Mouse (Mus musculus): Measurements from ENCODE around the gene Gm9837.

Gm9837 gene

GRCm38 (mm10) chr11:53469968-53470695 lies at the start of gene Gm9837:
Gene Gm9837 (minus strand): TSS chr11:53470479.
- peak; percentile 75 for DNase-seq (ENCODE audit: low read depth, low spot score)

- DNase-seq (ENCODE audit: low read depth, low spot score) = peak; percentile 66
Measured at GRCm38 (mm10) chr11:53519207-53520121, 49.2 kb upstream of the Gm9837 start, which contains the start of gene Sept8. Gene Sept8 (plus strand): TSS chr11:53519257.

- peak; percentile 19 for DNase-seq (ENCODE audit: low read depth, low spot score)
Measured at GRCm38 (mm10) chr11:53518759-53519158, 48.5 kb upstream of the Gm9837 start.

GRCm38 (mm10) chr11:53516775-53517627 lies 46.7 kb upstream of the Gm9837 start:
- DNase-seq (ENCODE audit: low read depth, low spot score) = no peak

GRCm38 (mm10) chr11:53510351-53510750 lies 40.1 kb upstream of the Gm9837 start:
- no peak for DNase-seq (ENCODE audit: low read depth, low spot score)

- no peak for DNase-seq (ENCODE audit: low read depth, low spot score)
Measured at GRCm38 (mm10) chr11:53508591-53508990, 38.3 kb upstream of the Gm9837 start.

- DNase-seq (ENCODE audit: low read depth, low spot score) = no peak
Measured at GRCm38 (mm10) chr11:53508152-53508551, 37.9 kb upstream of the Gm9837 start.

- no peak for DNase-seq (ENCODE audit: low read depth, low spot score)
Measured at GRCm38 (mm10) chr11:53507098-53507805, 37.0 kb upstream of the Gm9837 start.

- DNase-seq (ENCODE audit: low read depth, low spot score) = no peak
Measured at GRCm38 (mm10) chr11:53505026-53505663, 34.9 kb upstream of the Gm9837 start.

GRCm38 (mm10) chr11:53504376-53504775 lies 34.1 kb upstream of the Gm9837 start:
- DNase-seq (ENCODE audit: low read depth, low spot score) = no peak

GRCm38 (mm10) chr11:53503738-53504137 lies 33.5 kb upstream of the Gm9837 start:
- no peak for DNase-seq (ENCODE audit: low read depth, low spot score)

GRCm38 (mm10) chr11:53502039-53502765 lies 31.9 kb upstream of the Gm9837 start:
- DNase-seq (ENCODE audit: low read depth, low spot score) = no peak

- DNase-seq (ENCODE audit: low read depth, low spot score) = no peak
Measured at GRCm38 (mm10) chr11:53500569-53500968, 30.3 kb upstream of the Gm9837 start.

- no peak for DNase-seq (ENCODE audit: low read depth, low spot score)
Measured at GRCm38 (mm10) chr11:53496946-53497345, 26.7 kb upstream of the Gm9837 start.

GRCm38 (mm10) chr11:53495417-53495816 lies 25.1 kb upstream of the Gm9837 start:
- DNase-seq (ENCODE audit: low read depth, low spot score) = no peak

- DNase-seq (ENCODE audit: low read depth, low spot score) = no peak
Measured at GRCm38 (mm10) chr11:53493243-53493955, 23.1 kb upstream of the Gm9837 start.

GRCm38 (mm10) chr11:53491954-53492401 lies 21.7 kb upstream of the Gm9837 start:
- DNase-seq (ENCODE audit: low read depth, low spot score) = no peak

- no peak for DNase-seq (ENCODE audit: low read depth, low spot score)
Measured at GRCm38 (mm10) chr11:53489421-53489820, 19.1 kb upstream of the Gm9837 start.

GRCm38 (mm10) chr11:53489007-53489406 lies 18.7 kb upstream of the Gm9837 start:
- no peak for DNase-seq (ENCODE audit: low read depth, low spot score)
